Mouse (Mus musculus): ENCODE measurements around the gene Gm29797. TPM values are rescaled to one million over a fixed set of nuclear protein-coding genes. Genes with fewer than 3 reads are reported as not detected.
A peak's percentile ranks its signal among the peaks of the same experiment; 100 is the strongest.

Gm29797 gene
- polyA plus RNA-seq (2014; fragmentation: Nextera tagmentation; extraction: Ambion mirVana) = not detected in 2 replicates

DNA sequence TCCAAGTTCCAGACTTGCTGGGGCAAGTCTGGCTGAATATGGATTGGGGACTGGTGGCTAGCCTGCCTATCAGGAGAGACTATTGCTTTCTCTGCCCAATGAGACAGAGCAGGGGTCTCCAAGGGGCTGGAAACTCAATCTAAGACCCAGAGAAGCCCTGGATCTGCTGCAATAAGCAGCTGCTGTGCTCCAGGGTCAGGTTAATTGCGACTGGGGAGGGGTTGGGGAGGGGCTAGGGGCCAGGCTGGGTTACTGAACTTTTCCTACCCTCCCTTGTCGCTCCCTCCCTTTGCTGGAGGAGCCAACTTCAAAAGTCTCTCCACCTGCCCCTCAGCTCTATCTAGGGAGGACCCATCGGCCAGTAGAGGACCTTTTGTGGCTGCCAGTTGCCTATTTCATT lies at the start of gene Gm29797:
Gene Gm29797 (plus strand): TSS at position 301 of the 400 bp plus-strand sequence.
- Histone ChIP-seq H3K4me1 (ENCODE audit: control insufficient read depth, insufficient read depth, low read length) (no peaks in the 10 kb centered on the region), H3K36me3 (ENCODE audit: control insufficient read depth, insufficient read depth, low read length) (peaks cover 12% of the 10 kb centered on the region), H3K4me3 (ENCODE audit: low read depth, low read length) (no peak within 1 kb of the TSS), H3K27me3 (ENCODE audit: control insufficient read depth, insufficient read depth, low read length) (no peaks in the 10 kb centered on the region), H3K9me3 (ENCODE audit: control insufficient read depth, low read length) (no peaks in the 10 kb centered on the region), H3K9ac (ENCODE audit: low read length) (no peak within 1 kb of the TSS), H3K27ac (ENCODE audit: low read depth, low read length) (no peak within 1 kb of the TSS), H3K4me2 (ENCODE audit: low read depth) (no peak within 1 kb of the TSS)
- 60% methylated on average over 3 of the region's 3 CpGs for whole genome bisulfite sequencing
- DNase-seq (ENCODE audit: low spot score) (no peak), ATAC-seq (ENCODE audit: insufficient read depth, low FRiP score, low TSS enrichment) (no peak)

DNA sequence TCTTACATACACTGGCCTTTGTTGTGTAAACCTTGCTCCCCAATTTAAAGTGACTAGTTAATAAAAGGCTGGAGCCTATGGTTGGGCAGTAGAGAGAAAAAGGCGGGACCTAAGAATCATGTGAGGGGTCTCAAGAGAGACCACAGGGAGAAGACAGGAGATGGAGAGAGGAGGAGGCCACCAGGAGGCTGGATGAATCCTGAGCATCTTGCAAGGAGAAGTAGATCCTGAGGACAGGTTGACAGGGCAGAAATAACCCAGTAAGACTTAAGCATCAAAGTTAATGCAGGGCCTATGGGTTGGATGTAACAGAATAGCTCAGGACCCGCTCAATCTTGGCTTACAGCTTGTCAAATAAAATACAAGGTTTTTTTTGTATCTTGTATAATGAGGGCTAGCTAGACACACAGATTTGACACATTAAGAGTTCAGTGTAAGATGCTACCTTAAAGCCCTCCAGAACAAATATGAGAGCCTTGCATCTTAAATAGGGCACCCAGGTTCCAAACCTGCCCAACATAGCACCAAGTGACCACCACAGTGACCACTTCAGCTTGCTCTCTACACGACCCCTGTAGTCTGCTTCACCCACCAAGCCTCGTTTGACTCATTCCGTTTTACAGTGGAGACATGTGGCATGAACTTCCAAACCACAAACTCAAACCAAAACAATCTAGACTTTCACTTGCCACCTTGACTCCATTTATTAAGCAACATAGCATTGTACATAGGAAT lies 37.9 kb upstream of the Gm29797 start:
- WGBS = 84% methylated on average over 5 of the region's 5 CpGs
- Histone ChIP-seq H3K27me3 (ENCODE audit: control insufficient read depth, insufficient read depth, low read length) (no peaks in the 10 kb centered on the region), H3K9ac (ENCODE audit: low read length) (no peak overlapping the region), H3K4me3 (ENCODE audit: low read depth, low read length) (no peak overlapping the region), H3K36me3 (ENCODE audit: control insufficient read depth, insufficient read depth, low read length) (0 out of 2 replicates have a peak, but pooled peaks cover 2% of the 10 kb centered on the region), H3K27ac (ENCODE audit: low read depth, low read length) (no peak overlapping the region), H3K4me2 (ENCODE audit: low read depth) (no peak overlapping the region), H3K4me1 (ENCODE audit: control insufficient read depth, insufficient read depth, low read length) (no peaks in the 10 kb centered on the region), H3K9me3 (ENCODE audit: control insufficient read depth, low read length) (no peaks in the 10 kb centered on the region)
- DNase-seq (ENCODE audit: low spot score) (no peak), ATAC-seq (ENCODE audit: insufficient read depth, low FRiP score, low TSS enrichment) (no peak)

DNA sequence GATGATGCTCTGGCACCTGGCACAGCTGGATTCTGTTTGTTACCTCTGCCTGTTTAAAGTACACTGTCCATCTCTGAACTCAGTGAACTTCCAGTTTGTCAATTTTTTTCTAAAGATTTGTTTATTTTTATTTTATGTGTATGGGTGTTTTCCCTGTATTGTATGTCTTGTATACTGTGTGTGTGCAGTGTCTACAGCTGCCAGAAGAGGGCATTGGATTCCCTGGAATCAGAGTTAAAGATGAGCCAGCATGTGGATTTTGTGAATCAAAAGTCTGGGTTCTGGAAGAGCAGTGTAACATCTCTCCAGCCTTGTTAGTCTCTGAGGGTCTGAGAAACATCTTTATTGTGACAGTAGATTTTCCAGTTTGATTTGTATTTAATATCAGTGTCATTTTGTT lies 33.4 kb upstream of the Gm29797 start:
- ATAC-seq (ENCODE audit: insufficient read depth, low FRiP score, low TSS enrichment) (no peak), DNase-seq (ENCODE audit: low spot score) (no peak)
- Histone ChIP-seq H3K27ac (ENCODE audit: low read depth, low read length) (no peak overlapping the region), H3K4me3 (ENCODE audit: low read depth, low read length) (no peak overlapping the region), H3K9me3 (ENCODE audit: control insufficient read depth, low read length) (no peaks in the 10 kb centered on the region), H3K4me2 (ENCODE audit: low read depth) (no peak overlapping the region), H3K36me3 (ENCODE audit: control insufficient read depth, insufficient read depth, low read length) (peaks cover 4% of the 10 kb centered on the region), H3K9ac (ENCODE audit: low read length) (no peak overlapping the region), H3K27me3 (ENCODE audit: control insufficient read depth, insufficient read depth, low read length) (no peaks in the 10 kb centered on the region), H3K4me1 (ENCODE audit: control insufficient read depth, insufficient read depth, low read length) (no peaks in the 10 kb centered on the region)

DNA sequence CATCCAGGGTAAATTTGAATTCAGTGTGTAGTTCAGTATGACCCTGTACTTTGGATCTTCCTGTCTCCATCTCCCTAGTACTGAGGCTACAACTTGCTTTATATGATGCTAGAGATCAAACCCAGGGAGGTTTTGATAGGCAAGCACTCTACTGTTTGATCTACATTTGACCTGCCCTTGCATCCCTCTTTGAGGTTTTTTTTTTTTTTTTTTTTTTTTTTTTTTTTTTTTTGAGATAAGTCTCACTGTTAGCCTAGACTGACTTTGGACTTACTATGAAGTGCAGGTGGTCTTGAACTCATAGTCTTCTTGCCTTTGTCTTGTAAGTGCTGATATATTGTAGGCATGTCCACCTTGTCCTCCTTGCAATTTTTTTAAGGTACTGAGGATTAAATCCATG lies 28.4 kb upstream of the Gm29797 start:
- DNase-seq (ENCODE audit: low spot score) (no peak), ATAC-seq (ENCODE audit: insufficient read depth, low FRiP score, low TSS enrichment) (no peak)
- H3K36me3 ChIP-seq (ENCODE audit: control insufficient read depth, insufficient read depth, low read length) = peaks cover 7% of the 10 kb centered on the region
- no peaks in the 10 kb centered on the region for H3K4me1 ChIP-seq (ENCODE audit: control insufficient read depth, insufficient read depth, low read length)
- H3K9me3 ChIP-seq (ENCODE audit: control insufficient read depth, low read length) = no peaks in the 10 kb centered on the region
- H3K4me3 ChIP-seq (ENCODE audit: low read depth, low read length) = no peak overlapping the region
- no peaks in the 10 kb centered on the region for H3K27me3 ChIP-seq (ENCODE audit: control insufficient read depth, insufficient read depth, low read length)
- H3K9ac ChIP-seq (ENCODE audit: low read length) = no peak overlapping the region
- no peak overlapping the region for H3K4me2 ChIP-seq (ENCODE audit: low read depth)
- no peak overlapping the region for H3K27ac ChIP-seq (ENCODE audit: low read depth, low read length)

DNA sequence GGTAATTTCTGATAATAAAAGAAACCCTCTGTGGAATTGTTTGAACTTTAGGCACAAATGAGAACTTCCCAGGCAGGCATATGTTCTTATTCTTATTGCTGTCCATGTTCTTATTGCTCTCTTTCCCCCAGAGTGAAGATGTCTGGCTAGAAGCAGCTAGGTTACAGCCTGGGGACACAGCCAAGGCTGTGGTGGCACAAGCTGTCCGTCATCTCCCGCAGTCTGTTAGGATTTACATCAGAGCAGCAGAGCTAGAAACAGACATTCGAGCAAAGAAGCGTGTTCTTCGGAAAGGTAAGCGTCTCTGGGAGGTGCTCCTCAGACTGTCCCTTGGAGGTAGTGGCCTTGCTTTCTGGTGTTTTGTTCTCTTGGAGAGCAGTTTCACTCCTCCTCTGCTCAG lies 24.2 kb upstream of the Gm29797 start:
- no peak for ATAC-seq (ENCODE audit: insufficient read depth, low FRiP score, low TSS enrichment)
- 97% methylated on average over 6 of the region's 6 CpGs for WGBS
- no peaks in the 10 kb centered on the region for H3K9me3 ChIP-seq (ENCODE audit: control insufficient read depth, low read length)
- no peak for DNase-seq (ENCODE audit: low spot score)
- peaks cover 18% of the 10 kb centered on the region for H3K36me3 ChIP-seq (ENCODE audit: control insufficient read depth, insufficient read depth, low read length)
- no peak overlapping the region for H3K4me2 ChIP-seq (ENCODE audit: low read depth)
- H3K27ac ChIP-seq (ENCODE audit: low read depth, low read length) = no peak overlapping the region
- no peaks in the 10 kb centered on the region for H3K4me1 ChIP-seq (ENCODE audit: control insufficient read depth, insufficient read depth, low read length)
- no peaks in the 10 kb centered on the region for H3K27me3 ChIP-seq (ENCODE audit: control insufficient read depth, insufficient read depth, low read length)
- no peak overlapping the region for H3K9ac ChIP-seq (ENCODE audit: low read length)
- H3K4me3 ChIP-seq (ENCODE audit: low read depth, low read length) = no peak overlapping the region

DNA sequence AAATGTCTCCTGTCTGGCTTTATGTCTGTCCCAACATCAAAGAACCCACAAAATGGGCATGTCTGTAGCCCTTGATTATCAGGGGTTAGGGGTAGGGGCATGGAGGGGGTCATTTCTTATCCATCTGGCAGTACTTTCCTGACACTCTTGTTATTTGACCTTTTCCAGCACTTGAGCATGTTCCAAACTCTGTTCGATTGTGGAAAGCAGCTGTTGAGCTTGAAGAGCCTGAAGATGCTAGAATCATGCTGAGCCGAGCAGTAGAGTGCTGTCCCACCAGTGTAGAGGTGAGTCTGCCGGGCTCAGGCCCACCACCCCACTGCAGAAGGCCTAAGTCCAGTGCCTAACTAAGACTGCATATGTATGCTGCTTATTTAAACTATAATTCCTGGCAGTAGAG lies 21.0 kb upstream of the Gm29797 start:
- 93% methylated on average over 3 of the region's 3 CpGs for WGBS
- Histone ChIP-seq H3K4me2 (ENCODE audit: low read depth) (no peak overlapping the region), H3K27me3 (ENCODE audit: control insufficient read depth, insufficient read depth, low read length) (no peaks in the 10 kb centered on the region), H3K9me3 (ENCODE audit: control insufficient read depth, low read length) (no peaks in the 10 kb centered on the region), H3K9ac (ENCODE audit: low read length) (no peak overlapping the region), H3K4me1 (ENCODE audit: control insufficient read depth, insufficient read depth, low read length) (no peaks in the 10 kb centered on the region), H3K4me3 (ENCODE audit: low read depth, low read length) (no peak overlapping the region), H3K27ac (ENCODE audit: low read depth, low read length) (no peak overlapping the region), H3K36me3 (ENCODE audit: control insufficient read depth, insufficient read depth, low read length) (peaks cover 18% of the 10 kb centered on the region)
- ATAC-seq (ENCODE audit: insufficient read depth, low FRiP score, low TSS enrichment) = no peak
- DNase-seq (ENCODE audit: low spot score) = no peak

DNA sequence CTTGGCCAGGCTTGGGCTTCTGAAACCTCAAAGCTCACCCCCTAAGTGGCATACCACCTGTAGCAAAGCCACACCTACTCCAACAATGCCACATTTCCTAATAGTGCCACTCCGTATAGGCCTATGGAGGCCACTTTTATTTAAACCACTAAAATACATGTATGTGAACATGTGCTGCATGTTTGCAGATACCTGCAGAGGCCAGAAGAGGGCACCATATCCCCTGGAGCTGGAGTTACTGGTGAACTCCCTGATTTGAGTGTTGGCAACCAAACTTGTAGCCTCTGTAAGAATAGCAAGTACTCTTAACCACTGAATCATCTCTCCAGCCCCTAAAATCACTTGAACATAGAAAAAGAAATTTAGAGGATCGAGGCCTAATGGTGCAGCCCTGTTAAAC lies 12.5 kb upstream of the Gm29797 start:
- Histone ChIP-seq H3K27me3 (ENCODE audit: control insufficient read depth, insufficient read depth, low read length) (no peaks in the 10 kb centered on the region), H3K4me2 (ENCODE audit: low read depth) (no peak overlapping the region), H3K9ac (ENCODE audit: low read length) (no peak overlapping the region), H3K27ac (ENCODE audit: low read depth, low read length) (no peak overlapping the region), H3K4me1 (ENCODE audit: control insufficient read depth, insufficient read depth, low read length) (no peaks in the 10 kb centered on the region), H3K9me3 (ENCODE audit: control insufficient read depth, low read length) (no peaks in the 10 kb centered on the region), H3K4me3 (ENCODE audit: low read depth, low read length) (no peak overlapping the region), H3K36me3 (ENCODE audit: control insufficient read depth, insufficient read depth, low read length) (peaks cover 3% of the 10 kb centered on the region; the same call in 1 of the 2 replicates)
- no peak for ATAC-seq (ENCODE audit: insufficient read depth, low FRiP score, low TSS enrichment)
- WGBS = 89% methylated on average over 2 of the region's 2 CpGs
- peak; percentile 19 for DNase-seq (ENCODE audit: low spot score)

DNA sequence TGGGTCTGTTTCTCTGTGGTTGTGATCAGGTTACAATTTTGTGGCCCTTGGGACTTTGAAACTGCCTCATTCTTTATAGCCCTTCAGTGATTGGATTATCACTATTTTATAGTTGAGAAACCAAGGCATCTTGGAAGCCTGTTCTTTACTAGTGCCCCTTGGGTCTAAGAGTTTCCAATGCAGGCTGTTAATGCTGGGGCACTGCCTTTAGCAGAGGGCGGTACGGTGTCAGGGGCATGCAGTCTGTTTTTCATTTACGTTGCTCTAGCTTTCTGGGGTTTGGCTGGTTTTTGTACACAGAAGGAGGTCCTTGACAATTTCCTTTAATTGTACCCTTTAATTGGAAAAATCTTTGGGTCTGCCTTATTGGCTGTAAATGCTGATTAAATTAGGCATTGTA lies 11.2 kb upstream of the Gm29797 start:
- ATAC-seq (ENCODE audit: insufficient read depth, low FRiP score, low TSS enrichment) (no peak), DNase-seq (ENCODE audit: low spot score) (no peak)
- Histone ChIP-seq H3K9ac (ENCODE audit: low read length) (no peak overlapping the region), H3K36me3 (ENCODE audit: control insufficient read depth, insufficient read depth, low read length) (peaks cover 8% of the 10 kb centered on the region; the same call in 1 of the 2 replicates), H3K27me3 (ENCODE audit: control insufficient read depth, insufficient read depth, low read length) (no peaks in the 10 kb centered on the region), H3K4me3 (ENCODE audit: low read depth, low read length) (no peak overlapping the region), H3K27ac (ENCODE audit: low read depth, low read length) (no peak overlapping the region), H3K4me2 (ENCODE audit: low read depth) (no peak overlapping the region), H3K9me3 (ENCODE audit: control insufficient read depth, low read length) (no peaks in the 10 kb centered on the region), H3K4me1 (ENCODE audit: control insufficient read depth, insufficient read depth, low read length) (no peaks in the 10 kb centered on the region)
- WGBS = 97% methylated on average over 3 of the region's 3 CpGs

DNA sequence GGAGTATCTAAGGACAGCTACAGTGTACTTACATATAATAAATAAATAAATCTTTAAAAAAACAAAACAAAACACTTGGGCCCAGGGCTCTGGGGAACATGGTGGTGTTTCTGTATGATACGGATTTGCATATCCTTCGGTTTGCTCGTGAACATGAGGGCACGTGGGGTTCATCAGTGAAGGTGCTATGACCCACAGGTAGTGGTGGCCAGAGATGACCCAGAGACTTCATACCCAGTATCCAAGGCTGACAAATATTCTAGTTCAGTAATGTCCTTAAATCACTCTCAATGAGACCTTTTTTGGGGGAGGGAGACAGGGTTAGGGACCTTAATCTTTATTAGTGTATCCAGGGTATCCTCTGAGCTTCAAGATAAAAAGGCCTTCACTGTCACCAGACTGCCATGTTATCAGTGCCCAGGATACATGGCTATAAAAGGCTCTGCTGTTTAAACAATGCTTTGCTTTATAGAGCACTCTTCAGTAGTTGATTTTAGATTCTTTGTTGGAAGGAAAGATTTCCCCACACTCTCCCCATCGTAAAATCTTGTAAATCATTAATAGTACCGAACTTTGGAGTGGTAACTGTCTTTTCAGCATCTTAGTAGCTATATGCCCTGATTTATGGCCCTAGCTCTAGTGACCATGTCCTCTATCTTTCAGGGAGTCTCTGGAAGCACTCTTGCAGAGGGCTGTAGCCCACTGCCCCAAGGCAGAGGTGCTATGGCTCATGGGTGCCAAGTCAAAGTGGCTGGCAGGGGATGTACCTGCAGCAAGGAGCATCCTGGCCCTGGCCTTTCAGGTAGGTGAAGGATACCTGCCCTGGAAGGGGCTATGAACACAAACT lies 10.0 kb upstream of the Gm29797 start:
- 86% methylated on average over 6 of the region's 6 CpGs for WGBS
- no peak for ATAC-seq (ENCODE audit: insufficient read depth, low FRiP score, low TSS enrichment)
- Histone ChIP-seq H3K27me3 (ENCODE audit: control insufficient read depth, insufficient read depth, low read length) (no peaks in the 10 kb centered on the region), H3K4me3 (ENCODE audit: low read depth, low read length) (no peak overlapping the region), H3K27ac (ENCODE audit: low read depth, low read length) (no peak overlapping the region), H3K36me3 (ENCODE audit: control insufficient read depth, insufficient read depth, low read length) (peaks cover 8% of the 10 kb centered on the region; the same call in 1 of the 2 replicates), H3K9me3 (ENCODE audit: control insufficient read depth, low read length) (no peaks in the 10 kb centered on the region), H3K4me1 (ENCODE audit: control insufficient read depth, insufficient read depth, low read length) (no peaks in the 10 kb centered on the region), H3K4me2 (ENCODE audit: low read depth) (no peak overlapping the region), H3K9ac (ENCODE audit: low read length) (no peak overlapping the region)
- no peak for DNase-seq (ENCODE audit: low spot score)
